Mouse (Mus musculus): Measurements from ENCODE around the gene Anapc11. TPM values are rescaled to one million over a fixed set of nuclear protein-coding genes. Genes with fewer than 3 reads are reported as not detected.

The Anapc11 gene
- polyA plus RNA-seq, 1 experiment from 2014 or later, result 208 TPM

DNA sequence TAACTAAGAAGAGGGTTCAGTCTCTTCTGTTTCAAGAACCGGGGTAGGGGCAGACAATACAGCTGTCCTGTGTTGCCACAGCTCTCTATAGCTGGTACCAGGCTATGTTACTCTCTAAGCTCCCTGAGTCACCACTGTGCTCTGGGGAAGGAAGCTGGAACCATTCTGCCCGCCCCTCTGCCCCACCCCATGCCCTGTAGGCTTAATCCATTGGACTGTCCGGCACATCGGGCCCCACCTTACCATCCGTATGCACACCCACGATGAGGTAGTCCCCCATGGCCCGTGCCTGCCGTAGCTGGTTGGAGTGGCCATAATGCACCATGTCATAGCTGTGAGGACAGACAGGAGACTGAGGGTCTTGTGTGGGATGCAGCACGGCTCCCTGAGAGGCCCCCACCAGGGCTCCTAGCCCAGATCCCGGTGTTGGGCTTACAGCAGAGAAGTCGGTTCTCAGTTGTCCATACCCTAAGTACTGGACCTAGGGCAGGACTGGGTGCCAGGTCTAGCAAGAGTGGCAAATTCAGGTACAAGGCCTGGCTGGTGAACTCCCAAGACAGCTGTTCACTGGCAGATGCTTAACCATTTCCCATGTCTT, 17.5 kb downstream of the Anapc11 start:
- Histone ChIP-seq H3K4me3 (ENCODE audit: low read depth, low read length) (0 out of 2 replicates have a peak overlapping the region, but pooled peaks have one; percentile 4), H3K36me3 (ENCODE audit: control insufficient read depth, insufficient read depth, low read length) (peaks cover 53% of the 10 kb centered on the region), H3K27ac (ENCODE audit: low read depth, low read length) (no peak overlapping the region), H3K4me1 (replicated peaks; ENCODE audit: control insufficient read depth, insufficient read depth, low read length) (peaks cover 23% of the 10 kb centered on the region), H3K9me3 (ENCODE audit: control insufficient read depth, low read length) (no peaks in the 10 kb centered on the region), H3K9ac (ENCODE audit: low read depth, low read length) (no peak overlapping the region; the same call in 1 of the 2 replicates), H3K4me2 (peak overlapping the region; percentile 88), H3K27me3 (replicated peaks; ENCODE audit: control insufficient read depth, insufficient read depth, low read length) (no peaks in the 10 kb centered on the region)
- 91% methylated on average over 11 of the region's 11 CpGs for WGBS
- DNase-seq (ENCODE audit: low spot score) (no peak), ATAC-seq (replicated peaks; ENCODE audit: low FRiP score) (no peak)

- Histone ChIP-seq H3K9me3 (ENCODE audit: control insufficient read depth, low read length) (no peaks in the 10 kb centered on the region), H3K27me3 (replicated peaks; ENCODE audit: control insufficient read depth, insufficient read depth, low read length) (no peaks in the 10 kb centered on the region), H3K9ac (ENCODE audit: low read depth, low read length) (peak overlapping the region; percentile 86), H3K36me3 (ENCODE audit: control insufficient read depth, insufficient read depth, low read length) (peaks cover 50% of the 10 kb centered on the region), H3K4me3 (ENCODE audit: low read depth, low read length) (peak overlapping the region; percentile 74), H3K27ac (ENCODE audit: low read depth, low read length) (peak overlapping the region; percentile 82), H3K4me1 (replicated peaks; ENCODE audit: control insufficient read depth, insufficient read depth, low read length) (peaks cover 23% of the 10 kb centered on the region), H3K4me2 (peak overlapping the region; percentile 88)
- DNase-seq (ENCODE audit: low spot score) (no peak), ATAC-seq (replicated peaks; ENCODE audit: low FRiP score) (peak; percentile 9; the same call in 1 of the 2 replicates)
- 35% methylated on average over 4 of the region's 4 CpGs for WGBS
Observed at GRCm38 (mm10) chr11:120616617-120617294, 18.5 kb downstream of the Anapc11 start.

DNA sequence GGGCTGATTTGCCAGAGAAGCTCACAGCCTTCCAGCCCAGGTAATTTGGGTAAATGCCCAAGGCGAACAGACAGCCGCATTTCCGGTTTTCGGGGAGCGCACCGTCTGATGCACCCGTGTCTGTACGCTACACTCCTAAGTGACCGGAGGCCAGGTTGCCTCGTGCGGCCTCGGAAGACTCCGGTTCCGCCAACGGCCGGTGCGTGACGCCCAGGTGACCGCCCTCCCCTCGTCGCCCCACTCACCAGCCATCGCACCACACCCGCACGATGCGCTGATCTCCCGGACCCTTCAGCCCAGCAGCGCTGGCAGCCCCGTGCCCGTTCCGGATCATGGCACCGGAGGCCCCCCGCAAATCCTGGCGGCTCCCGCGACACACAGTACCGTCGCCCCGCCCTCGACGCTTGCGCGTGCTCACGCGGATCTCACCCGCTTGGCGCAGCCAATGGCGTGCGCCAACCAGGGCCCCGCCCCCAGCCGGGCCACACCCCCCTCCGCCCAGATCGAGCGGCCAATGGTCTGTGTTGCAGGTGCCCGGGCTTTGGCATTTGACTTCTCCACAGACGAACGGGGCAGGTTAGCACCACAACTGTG, 19.4 kb downstream of the Anapc11 start, which contains the start of gene Pcyt2:
Gene Pcyt2, minus strand, starts transcription at position 418 of the 594 bp plus-strand sequence.
- no peaks in the 10 kb centered on the region for H3K27me3 ChIP-seq (replicated peaks; ENCODE audit: control insufficient read depth, insufficient read depth, low read length)
- peaks cover 45% of the 10 kb centered on the region for H3K36me3 ChIP-seq (ENCODE audit: control insufficient read depth, insufficient read depth, low read length)

GRCm38 (mm10) chr11:120618619-120619535, 20.7 kb downstream of the Anapc11 start:
- Histone ChIP-seq H3K4me3 (ENCODE audit: low read depth, low read length) (peak overlapping the region; percentile 2; the same call in 1 of the 2 replicates), H3K9me3 (ENCODE audit: control insufficient read depth, low read length) (no peaks in the 10 kb centered on the region), H3K27ac (ENCODE audit: low read depth, low read length) (peak overlapping the region; percentile 82), H3K4me2 (peak overlapping the region; percentile 88), H3K36me3 (ENCODE audit: control insufficient read depth, insufficient read depth, low read length) (peaks cover 44% of the 10 kb centered on the region), H3K27me3 (replicated peaks; ENCODE audit: control insufficient read depth, insufficient read depth, low read length) (no peaks in the 10 kb centered on the region), H3K4me1 (replicated peaks; ENCODE audit: control insufficient read depth, insufficient read depth, low read length) (peaks cover 29% of the 10 kb centered on the region), H3K9ac (ENCODE audit: low read depth, low read length) (no peak overlapping the region)
- DNase-seq (ENCODE audit: low spot score) (no peak), ATAC-seq (replicated peaks; ENCODE audit: low FRiP score) (no peak)
- WGBS, result 91% methylated on average over 25 of the region's 25 CpGs

More for the DNA sequence above, 19.4 kb downstream of the Anapc11 start, which contains the start of gene Pcyt2:
- Histone ChIP-seq H3K4me1 (replicated peaks; ENCODE audit: control insufficient read depth, insufficient read depth, low read length) (peaks cover 23% of the 10 kb centered on the region), H3K4me3 (ENCODE audit: low read depth, low read length) (peak within 1 kb of the TSS; percentile 74), H3K9me3 (ENCODE audit: control insufficient read depth, low read length) (no peaks in the 10 kb centered on the region), H3K27ac (ENCODE audit: low read depth, low read length) (peak within 1 kb of the TSS; percentile 82), H3K4me2 (peak within 1 kb of the TSS; percentile 88), H3K9ac (ENCODE audit: low read depth, low read length) (peak within 1 kb of the TSS; percentile 86)
- WGBS, result under 1% methylated on average over 56 of the region's 56 CpGs
- ATAC-seq (replicated peaks; ENCODE audit: low FRiP score) (peak; percentile 95), DNase-seq (ENCODE audit: low spot score) (peak; percentile 93)

- Histone ChIP-seq H3K4me1 (replicated peaks; ENCODE audit: control insufficient read depth, insufficient read depth, low read length) (peaks cover 35% of the 10 kb centered on the region), H3K27ac (ENCODE audit: low read depth, low read length) (no peak overlapping the region), H3K27me3 (replicated peaks; ENCODE audit: control insufficient read depth, insufficient read depth, low read length) (no peaks in the 10 kb centered on the region), H3K4me3 (ENCODE audit: low read depth, low read length) (no peak overlapping the region), H3K9ac (ENCODE audit: low read depth, low read length) (no peak overlapping the region), H3K36me3 (ENCODE audit: control insufficient read depth, insufficient read depth, low read length) (peaks cover 41% of the 10 kb centered on the region), H3K9me3 (ENCODE audit: control insufficient read depth, low read length) (no peaks in the 10 kb centered on the region), H3K4me2 (no peak overlapping the region)
- no peak for ATAC-seq (replicated peaks; ENCODE audit: low FRiP score)
- 93% methylated on average over 14 of the region's 14 CpGs for WGBS
- DNase-seq (ENCODE audit: low spot score), result no peak
Observed at GRCm38 (mm10) chr11:120620195-120620594, 22.0 kb downstream of the Anapc11 start.

DNA sequence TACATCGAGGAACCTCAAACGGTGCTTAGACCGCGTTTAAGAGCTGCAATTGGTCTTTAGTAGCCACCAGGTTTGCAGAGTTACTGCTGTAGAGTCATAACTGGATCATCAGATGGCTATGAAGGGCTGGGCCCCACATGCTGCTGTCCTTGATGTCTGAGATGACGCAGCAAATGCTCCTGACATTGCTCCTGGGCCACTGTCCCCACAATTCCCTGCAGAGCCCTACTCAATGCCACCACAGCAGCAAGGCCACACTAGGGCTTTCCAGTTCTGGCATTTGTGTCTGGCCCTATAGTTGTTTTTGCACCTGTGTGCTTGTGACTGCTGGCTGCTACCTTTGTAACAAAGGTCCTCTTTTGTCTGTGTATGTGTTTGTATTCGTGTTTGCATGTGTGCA, 24.6 kb downstream of the Anapc11 start:
- Histone ChIP-seq H3K36me3 (ENCODE audit: control insufficient read depth, insufficient read depth, low read length) (peaks cover 38% of the 10 kb centered on the region), H3K9ac (ENCODE audit: low read depth, low read length) (no peak overlapping the region; the same call in 1 of the 2 replicates), H3K4me1 (replicated peaks; ENCODE audit: control insufficient read depth, insufficient read depth, low read length) (peaks cover 40% of the 10 kb centered on the region), H3K4me3 (ENCODE audit: low read depth, low read length) (no peak overlapping the region), H3K4me2 (0 out of 2 replicates have a peak overlapping the region, but pooled peaks have one; percentile 3), H3K9me3 (ENCODE audit: control insufficient read depth, low read length) (no peaks in the 10 kb centered on the region), H3K27me3 (replicated peaks; ENCODE audit: control insufficient read depth, insufficient read depth, low read length) (no peaks in the 10 kb centered on the region), H3K27ac (ENCODE audit: low read depth, low read length) (no peak overlapping the region)
- 93% methylated on average over 6 of the region's 6 CpGs for WGBS
- ATAC-seq (replicated peaks; ENCODE audit: low FRiP score) (no peak), DNase-seq (ENCODE audit: low spot score) (no peak)

GRCm38 (mm10) chr11:120623961-120624679, 25.9 kb downstream of the Anapc11 start:
- ATAC-seq (replicated peaks; ENCODE audit: low FRiP score) (peak; percentile 82), DNase-seq (ENCODE audit: low spot score) (peak; percentile 77)
- H3K27ac ChIP-seq (ENCODE audit: low read depth, low read length), result peak overlapping the region; percentile 97
- H3K4me1 ChIP-seq (replicated peaks; ENCODE audit: control insufficient read depth, insufficient read depth, low read length), result peaks cover 42% of the 10 kb centered on the region
- no peaks in the 10 kb centered on the region for H3K27me3 ChIP-seq (replicated peaks; ENCODE audit: control insufficient read depth, insufficient read depth, low read length)
- H3K4me2 ChIP-seq, result peak overlapping the region; percentile 81
- H3K36me3 ChIP-seq (ENCODE audit: control insufficient read depth, insufficient read depth, low read length), result peaks cover 36% of the 10 kb centered on the region
- peak overlapping the region; percentile 100 for H3K4me3 ChIP-seq (ENCODE audit: low read depth, low read length)
- H3K9ac ChIP-seq (ENCODE audit: low read depth, low read length), result peak overlapping the region; percentile 97
- WGBS, result 11% methylated on average over 30 of the region's 30 CpGs
- H3K9me3 ChIP-seq (ENCODE audit: control insufficient read depth, low read length), result no peaks in the 10 kb centered on the region

Measured in liver, embryonic 11.5 days (tissue).